Mouse (Mus musculus) lung, postnatal 0 days (tissue): ENCODE data around the gene Ddah1.
A peak's percentile ranks its signal among the peaks of the same experiment; 100 is the strongest.

Experiments used
- CTCF ChIP-seq: IDR thresholded peaks from 2 replicates; pipeline ENCODE4 v1.5.1; 2016; ENCODE audit warnings: antibody characterized with exemption, mild to moderate bottlenecking
- EP300 ChIP-seq: IDR thresholded peaks from 2 replicates; pipeline ENCODE4 v1.6.1; 2016; ENCODE audit warnings: antibody characterized with exemption, mild to moderate bottlenecking, control low read depth

DNA sequence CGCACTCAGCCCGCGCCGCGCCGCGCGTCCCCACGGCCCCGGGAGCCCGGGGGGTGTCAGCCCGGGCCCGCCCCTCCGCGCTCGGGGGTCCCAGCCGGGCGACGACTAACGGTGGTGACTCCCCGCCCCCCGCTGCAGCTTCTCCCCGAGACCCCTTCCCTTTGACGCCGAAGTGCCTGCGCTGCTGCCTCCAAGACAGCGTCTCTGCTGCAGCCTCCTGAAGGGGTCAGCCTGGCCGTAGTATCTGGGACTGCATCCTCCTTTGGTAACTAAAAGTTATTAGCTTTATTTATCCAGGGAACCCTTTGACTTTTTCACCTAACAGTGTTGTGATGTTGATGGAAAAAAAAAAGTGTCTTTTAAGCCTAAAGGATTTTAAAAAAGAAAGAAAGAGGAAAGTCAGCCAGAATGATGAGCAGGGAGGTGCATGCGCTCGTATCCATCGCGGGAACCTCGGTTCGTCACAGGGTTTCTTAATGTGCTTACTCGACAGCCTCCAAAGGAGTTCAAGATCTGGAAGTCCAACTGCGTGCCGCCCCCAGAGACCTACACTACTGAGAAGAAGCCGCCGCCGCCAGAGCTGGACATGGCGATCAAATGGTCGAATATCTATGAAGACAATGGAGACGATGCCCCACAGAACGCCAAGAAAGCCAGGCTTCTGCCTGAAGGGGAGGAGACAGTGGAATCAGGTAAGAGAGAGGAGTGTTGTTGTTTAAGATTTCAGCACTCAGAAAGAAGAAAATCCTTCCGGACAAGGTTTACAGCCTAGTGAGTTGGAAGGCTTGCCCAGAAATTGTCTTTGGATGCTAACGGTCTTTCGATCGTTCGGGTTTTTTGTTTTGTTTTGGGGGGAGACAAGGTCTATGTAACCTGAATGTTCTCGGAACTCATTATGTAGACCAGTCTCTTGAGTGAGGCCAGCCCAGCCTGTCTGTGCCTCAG is 180.2 kb downstream of the Ddah1 start:
- peak; percentile 32 for TF ChIP-seq CTCF
- TF ChIP-seq EP300: no peak
